Mouse (Mus musculus): ENCODE measurements at regions not wholly inside any gene's neighbourhood (a gene's known extent, or its start where the extent isn't known, plus 50 kb on each side); places are given as distances from the start of the nearest gene placed in this dataset.
A peak's percentile ranks its signal among the peaks of the same experiment; 100 is the strongest.

DNA sequence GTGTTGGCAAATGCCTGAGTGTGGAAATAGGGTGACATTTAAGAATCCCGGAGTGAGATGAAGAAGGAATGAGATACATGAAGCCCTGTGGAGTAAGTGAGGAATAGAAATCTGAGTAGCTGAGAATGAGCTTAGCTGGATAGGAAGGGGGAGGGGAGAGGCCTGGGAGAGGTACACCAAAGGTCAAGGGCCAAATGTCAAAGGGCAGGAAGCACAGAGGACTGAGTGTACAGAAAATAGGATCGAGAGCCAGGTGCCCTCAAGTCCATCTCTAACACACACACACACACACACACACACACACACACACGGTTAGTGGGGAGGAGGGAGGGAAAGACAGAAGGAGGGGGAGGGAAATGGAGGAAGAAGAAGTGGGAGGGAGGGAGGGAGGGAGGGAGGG is 220.8 kb upstream of the Dynlrb2 start:
- DNase-seq = no peak

DNA sequence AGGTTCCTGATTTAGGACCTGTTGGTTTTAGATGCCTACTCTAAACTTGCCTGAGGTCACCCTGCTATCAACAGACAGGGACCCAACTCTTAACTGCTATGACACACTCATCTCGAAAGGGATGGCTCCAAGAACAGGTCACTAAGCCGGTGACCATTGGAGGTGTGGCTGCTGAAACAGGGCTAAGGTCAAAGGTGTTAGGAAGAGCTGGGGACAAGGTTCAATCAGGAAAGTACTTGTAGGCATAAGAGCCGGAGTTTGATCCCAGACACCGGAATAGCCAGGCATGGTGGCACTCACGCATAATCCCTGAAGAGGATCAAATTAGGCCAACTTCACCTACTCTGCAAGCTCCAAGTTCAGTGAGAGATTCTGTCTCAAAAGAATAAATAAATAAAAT is 222.4 kb upstream of the Dynlrb2 start:
- DNase-seq = no peak

DNA sequence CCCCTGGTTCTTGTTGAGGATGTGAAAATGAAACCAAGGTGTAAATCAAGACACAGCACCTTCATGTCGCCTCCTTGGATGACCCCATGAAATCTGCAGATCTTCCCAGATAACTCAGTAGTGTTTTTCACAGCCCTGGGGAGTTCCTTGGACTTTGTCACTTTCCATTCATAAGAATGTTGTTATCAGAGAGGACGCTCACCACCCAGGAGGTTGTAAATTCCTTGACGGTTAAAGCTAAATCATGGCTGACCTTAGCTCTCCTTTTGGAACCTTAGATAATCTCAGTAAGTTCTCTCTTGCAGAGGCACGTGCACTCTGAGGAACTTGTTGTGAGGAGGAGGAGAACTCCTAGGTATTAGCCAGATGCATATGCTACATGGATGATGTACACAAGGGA is 229.8 kb upstream of the Dynlrb2 start:
- DNase-seq = no peak

DNA sequence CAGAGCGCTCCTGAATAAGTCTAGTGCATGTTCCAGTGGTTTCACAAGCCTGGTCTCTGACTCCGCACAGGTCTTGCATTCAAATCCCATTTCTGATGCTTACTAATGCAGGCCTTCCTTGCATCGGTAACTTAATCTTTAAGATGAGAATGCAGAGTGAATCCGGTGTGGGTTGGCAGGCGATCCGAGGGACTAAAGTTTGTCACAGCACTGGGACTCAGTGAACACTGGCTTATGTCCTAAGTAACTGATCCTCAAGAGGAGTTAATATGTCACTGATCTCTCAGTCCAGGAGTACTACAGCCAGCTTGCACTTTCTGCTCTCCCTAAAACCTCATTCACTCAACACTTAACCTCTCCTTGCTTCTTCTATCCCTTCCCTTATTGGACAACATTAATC is 233.5 kb upstream of the Dynlrb2 start:
- no peak for DNase-seq

DNA sequence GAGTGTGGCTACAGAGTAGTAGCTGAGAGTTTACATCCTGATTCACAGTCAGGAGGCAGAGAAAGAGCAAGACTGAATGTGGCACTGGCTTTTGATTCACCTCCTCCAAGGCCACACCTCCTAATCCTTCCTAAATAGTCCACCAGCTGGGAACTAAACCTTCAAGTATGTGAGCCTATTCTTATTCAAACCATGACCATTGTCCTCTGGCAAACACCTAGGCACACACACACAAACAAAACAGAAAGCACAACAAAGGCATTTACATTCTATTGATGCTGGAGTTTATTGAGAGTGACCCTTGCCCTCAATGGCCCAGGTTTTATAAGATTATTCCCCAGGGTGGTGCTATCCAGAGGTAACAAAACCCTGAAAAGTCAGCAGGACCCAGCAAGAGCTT is 235.4 kb upstream of the Dynlrb2 start:
- DNase-seq = no peak

DNA sequence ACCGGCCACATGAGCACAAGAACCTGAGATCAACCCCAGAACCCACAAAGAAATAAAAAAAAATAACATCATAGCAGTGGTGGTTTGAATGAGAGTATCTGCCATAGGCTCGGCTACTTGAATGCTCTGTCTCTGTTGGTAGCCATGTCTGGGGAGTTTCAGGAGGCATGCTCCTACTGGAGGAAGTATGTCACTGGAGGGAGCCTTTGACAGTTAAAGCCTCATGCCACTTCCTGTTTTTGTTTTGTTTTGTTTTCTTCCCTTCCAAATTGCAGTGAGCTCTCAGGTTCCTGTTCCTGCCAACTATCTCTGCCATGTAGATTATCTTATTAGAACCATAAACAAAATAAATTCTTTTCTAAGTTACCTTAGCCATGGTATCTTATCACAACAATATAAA is 236.1 kb upstream of the Dynlrb2 start:
- no peak for DNase-seq

DNA sequence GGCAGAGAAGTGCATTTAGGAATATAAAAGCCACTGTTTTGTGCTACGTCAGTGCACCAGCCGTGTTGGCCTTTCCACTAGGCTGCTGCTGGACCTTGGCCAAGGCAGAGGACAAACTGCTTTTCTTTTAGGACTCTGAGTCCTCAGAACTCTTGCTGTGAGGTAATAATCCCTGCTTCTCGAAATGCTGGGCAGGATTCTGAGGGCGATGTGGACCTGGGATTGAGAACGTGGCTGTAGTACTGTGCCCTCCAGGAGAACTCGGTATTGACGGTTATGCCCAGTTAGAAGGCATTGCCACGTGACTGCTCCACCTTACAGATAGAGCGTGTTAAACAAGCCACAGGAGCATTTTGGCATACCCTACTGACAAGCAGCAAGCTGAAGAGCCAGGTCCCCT is 236.6 kb upstream of the Dynlrb2 start:
- peak; percentile 60 to 62 for DNase-seq

DNA sequence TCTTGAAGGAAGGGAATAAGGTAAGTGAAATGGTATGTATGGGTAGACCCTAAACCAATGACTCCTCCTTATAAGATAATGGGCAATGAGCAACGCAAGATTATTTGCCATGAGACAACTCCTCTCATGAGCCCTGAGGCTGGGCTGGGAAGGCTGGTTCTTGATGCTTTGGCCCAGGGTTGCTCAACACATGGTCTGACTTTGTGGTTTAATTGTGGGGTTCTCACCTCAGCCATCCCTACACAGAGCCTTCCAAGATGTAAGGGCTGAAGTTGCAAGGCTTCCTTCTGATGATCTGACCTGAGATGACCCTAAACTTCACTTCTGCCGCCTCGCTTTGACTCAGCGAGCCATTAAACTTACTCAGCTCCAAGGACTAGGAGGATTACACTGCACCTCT is 237.8 kb upstream of the Dynlrb2 start:
- no peak for DNase-seq

DNA sequence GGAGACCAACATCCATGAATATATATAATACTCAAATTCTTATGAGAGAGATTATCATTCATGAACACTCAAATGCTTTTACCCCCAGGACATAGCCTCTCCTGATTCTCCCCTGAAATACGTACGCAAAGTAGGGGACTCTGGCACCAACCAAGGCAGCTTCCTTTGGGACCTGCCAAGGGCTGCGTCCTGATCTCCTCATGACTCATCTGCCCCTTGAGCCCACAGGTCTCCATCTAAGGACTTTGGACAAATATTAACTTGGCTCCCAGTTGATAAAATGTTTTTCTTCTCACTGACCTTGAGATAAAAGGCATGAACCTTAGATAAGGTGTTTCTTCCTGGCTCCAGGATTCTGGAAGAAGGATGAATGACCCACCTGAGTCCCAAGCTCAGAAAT is 239.2 kb upstream of the Dynlrb2 start:
- no peak for DNase-seq

DNA sequence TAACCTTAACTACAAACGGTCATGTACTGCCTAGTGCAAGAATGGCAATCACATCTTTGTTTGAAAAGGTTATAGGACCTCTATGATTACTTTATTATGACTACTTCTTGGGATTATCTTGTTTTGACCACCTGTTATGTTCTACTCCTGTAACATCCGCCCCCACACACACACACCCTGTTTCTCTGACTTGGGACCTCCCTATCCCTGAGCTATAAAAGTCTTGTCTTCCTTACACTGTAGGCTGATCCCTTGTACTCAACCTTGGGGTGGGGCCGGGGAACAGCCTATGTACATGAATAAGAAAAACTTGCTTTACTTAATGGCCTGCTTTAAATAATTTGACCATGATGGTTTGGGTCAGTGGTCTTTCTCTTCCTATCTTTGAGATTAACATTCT is 240.7 kb upstream of the Dynlrb2 start:
- no peak for DNase-seq

DNA sequence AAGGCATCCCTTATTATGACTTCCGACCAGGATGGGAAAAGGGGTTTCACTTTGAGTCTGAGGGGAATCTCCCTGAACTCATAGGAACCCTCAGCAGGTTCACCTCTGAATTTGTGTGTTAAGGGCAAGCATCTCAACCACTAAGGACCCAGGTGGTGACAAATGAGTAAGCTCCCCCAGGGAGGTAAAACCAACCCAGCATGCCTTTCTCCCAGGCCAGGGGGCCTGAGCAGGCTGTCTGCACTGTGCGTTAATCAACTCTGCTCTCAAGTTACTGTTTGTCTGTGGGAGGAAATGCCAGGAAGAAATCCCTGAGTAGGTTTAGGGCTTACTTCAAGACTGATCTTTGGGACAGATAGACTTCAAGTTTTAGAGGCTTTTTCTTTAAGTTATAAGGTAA is 243.5 kb upstream of the Dynlrb2 start:
- DNase-seq = no peak

DNA sequence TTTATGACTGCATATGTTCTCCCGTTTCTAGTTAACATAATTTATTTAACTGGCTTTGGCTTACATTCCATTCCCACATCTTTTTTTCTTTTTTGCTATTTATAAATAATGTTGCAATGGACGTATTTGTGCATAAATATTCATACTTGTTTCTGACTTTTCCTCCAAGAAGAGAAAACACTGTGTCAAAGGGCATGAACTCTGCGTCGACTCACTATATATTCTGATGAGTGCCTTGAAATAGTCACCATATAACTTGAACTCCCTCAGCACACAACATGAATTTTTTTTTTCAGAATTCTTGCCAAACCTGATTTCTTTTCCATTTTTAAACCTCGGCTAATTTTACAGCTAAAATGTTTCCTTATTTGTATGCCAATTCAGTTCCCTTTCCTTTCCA is 249.4 kb upstream of the Dynlrb2 start:
- DNase-seq = no peak

DNA sequence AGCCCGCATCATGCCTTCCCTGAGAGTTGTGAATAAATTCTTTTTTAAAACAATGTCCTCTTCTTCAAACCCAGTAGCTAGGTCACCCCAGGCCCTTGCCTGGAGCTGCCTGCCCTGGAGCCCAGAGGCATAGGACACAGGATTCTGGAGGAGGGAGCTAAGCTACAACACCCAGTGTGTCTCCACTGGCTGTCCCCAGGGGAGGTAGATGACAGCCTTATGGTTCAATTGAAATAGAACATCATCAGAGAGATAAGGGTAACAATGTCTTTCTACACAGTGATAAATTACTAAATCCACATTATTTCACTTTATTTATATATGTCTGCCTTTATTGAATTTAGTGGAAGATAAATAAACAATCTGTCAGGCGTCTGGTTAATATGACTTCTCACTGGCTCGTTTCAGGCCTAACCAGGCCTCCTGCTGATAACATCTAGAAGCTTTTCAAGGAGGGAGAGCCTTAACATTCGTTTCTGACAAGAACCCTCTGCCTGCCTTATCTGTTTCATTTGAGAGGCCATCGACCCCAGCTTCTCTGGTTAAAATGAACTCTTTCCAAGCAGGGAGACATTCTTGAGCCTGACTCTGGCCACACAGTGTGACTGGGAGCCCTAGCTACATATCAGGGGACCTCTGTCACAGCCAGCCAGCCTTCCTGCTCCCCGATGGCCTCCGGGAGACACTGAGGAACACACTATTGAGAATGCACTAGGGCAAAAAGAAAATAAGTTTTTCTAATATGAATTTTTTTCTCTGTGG is 252.1 kb upstream of the Dynlrb2 start:
- no peak for DNase-seq

DNA sequence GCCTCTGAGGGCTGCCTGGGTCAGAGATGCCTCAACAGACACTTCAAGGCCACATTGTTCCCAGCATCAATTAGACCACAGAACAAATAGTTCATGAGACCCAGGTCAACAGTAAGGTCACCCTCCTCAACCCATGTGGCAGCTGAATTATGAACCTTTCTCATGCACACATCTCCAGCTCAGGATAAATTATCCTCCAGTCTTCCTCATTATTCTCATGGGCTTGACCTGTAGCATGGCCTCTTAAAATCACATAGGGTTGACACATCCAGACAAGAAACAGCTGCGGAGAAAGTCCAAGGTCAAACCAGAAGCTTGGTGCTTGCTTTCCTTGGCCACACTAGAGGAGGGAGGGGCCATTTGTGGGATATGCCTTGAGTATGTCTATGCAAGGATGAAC is 256.4 kb upstream of the Dynlrb2 start:
- DNase-seq = no peak

DNA sequence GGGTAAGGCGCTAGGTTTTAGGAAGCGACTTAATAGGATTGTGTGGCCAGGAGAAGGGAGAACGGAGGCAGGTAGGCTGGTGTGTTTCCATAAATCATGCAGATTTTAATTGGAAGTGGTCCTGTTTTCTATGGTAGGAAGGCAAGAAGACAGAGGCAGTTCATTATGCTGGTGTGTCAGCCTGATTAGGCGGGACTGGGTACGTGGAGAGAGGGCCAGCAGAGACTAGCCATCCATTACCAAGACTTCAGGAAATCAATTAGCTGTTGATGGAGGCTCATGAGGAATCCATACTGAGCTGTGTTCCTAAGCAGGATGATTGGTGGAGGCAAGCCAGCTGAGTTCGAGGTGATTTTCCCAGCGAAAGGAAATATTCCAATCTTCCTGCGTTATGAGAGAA is 261.3 kb upstream of the Dynlrb2 start:
- no peak for DNase-seq

DNA sequence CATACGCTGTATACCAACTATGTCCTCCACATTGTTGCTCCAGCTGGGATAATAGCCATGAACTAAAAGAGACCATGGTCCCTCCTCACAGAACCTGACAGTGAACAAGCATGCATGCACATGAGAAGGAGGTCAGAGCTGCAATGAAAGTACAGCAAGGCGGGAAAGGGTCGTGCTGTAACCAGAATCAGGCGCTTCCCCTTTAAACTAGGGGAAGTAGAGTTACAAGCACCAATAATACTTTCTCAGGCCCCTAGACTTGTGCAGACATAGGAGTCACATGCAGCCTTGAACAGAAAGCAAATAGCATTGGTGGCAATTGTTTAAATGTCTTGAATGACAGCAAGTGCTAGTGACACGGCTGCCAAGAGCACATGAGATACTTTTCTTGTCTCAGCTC is 261.8 kb upstream of the Dynlrb2 start:
- no peak for DNase-seq

DNA sequence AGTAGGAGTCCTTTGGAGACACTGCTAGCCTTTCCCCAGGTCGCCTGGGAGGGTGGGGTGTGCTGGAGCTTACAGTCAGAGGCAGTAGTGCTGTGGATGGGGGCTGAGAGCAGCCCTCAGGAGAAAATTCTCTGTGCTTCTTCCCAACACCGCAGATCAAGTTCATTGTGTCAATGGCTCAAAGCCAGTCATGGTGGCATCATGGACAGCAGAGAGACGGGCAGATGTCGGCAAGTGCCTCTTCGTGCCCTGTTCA is 262.9 kb upstream of the Dynlrb2 start:
- no peak for DNase-seq

DNA sequence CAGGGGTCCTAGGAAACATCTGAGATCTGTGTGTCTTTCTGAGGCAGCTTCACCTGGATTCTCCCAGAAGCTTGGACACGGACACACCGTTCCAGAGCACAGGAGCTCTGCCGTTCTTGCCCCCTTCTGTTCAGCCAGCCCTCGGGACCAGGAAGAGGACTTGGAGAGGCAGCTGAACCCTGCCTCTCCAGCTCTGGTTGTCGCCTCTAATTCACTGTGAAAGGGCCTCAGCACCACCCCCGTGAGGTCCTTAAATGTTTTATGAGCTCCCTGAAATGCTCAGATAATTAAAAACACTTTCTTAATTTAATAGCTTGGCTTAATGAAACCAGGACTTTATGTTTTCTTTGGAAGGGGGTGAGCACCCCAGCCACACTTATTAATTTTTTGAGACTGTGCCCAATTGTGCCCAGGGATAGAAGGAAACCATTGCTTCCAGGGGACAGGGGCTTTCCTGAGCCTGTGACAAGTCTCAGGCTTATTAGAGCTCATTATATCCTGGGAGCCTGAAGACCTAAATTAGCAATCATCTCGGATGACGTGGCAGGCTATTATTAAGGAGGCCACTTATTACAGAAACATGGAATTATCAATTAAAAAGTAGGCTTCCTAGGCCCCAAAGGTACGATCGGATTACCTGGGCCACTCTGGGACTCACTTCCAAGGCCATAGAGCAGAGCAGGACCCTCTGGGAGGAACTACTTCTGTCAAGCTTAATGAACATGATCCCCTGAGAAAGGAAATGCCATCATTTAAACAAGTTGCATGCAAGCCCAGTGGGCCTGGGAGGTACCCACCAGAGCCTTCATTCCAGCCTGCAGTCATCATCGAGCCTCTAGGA is 263.4 kb upstream of the Dynlrb2 start:
- no peak for DNase-seq

DNA sequence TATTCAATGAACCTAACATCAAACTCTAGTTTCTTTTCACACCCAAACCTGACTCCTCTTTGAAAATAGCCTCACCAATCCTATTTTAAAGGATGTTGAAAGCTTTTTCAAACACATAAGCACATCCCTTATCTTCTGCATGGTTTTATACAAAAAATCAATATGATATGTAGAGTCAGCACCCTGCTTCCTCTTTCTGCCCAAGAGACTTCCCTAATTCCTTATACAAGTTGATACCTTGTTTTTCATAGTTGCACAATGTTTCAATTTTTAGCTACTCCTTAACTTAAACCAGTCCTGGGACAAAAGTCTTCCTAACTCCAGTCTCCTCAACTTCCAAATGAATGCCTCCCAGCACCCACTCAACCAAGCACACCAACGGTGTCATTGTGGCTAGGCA is 266.1 kb upstream of the Dynlrb2 start:
- no peak for DNase-seq

DNA sequence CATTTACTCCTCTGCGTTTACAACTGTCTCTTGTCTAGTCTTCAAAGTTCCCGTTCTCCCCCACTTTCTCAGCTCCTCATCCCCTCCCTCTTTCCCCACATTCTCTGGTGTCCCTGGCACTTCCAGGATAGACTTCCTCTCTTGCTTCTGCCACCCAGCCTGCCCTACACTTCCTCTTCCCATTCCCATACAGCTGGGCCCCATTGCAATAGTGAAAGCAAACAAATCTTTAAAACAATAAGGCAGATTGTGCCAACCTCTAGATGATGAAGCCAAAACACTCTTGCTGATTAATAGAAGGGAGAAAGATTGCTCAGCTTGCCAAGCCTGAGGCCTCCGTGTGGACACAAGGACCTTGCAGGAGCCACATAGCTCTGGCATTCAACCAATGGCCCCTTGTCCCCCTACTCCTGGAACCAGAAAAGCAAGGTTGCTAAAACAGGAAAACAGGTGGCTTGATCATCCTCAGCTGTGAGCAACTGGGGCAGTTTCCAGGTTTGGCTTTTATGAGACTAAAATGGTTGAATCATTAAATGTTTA is 267.1 kb upstream of the Dynlrb2 start:
- DNase-seq = peak; percentile 11 to 13

DNA sequence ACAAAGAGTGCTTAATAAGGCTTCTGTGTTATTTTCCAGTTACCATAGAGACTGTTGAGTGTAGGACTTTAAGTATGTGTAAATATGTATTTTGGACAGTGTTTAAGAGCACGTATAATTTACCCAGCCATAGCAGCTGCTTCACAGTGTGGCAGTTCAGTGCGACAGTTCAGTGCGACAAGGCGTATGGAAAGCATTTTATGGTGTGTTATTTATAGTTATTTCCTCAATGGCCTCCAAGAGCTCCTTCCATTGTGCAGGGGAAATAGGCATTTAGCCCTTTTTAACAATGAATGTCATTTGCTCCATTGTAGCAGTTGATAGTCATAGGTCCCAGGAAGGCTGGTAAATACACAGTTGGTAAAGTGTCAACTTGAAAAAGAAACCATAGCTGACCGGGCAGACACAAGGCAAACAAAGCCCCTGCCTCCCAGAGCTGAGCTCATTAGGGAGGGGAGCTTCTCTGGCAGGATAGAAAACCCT is 275.1 kb upstream of the Dynlrb2 start:
- no peak for DNase-seq

DNA sequence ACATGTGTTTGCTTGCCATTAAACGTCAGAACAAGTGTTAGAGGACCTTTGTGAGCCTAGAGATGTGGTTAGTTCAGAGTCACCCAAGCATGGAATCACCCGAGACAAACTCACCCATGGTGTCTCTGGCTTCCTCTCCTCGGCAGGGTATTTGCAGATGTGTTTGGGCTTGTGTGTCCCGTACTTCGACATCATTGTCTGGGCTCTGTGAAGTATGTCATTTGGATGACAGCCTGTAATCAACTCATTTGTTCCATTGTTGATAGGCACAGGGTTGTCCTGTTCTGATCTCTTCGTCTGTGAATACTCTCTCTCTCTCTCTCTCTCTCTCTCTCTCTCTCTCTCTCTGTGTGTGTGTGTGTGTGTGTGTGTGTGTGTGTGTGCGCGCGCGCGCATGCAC is 277.8 kb upstream of the Dynlrb2 start:
- DNase-seq = no peak

DNA sequence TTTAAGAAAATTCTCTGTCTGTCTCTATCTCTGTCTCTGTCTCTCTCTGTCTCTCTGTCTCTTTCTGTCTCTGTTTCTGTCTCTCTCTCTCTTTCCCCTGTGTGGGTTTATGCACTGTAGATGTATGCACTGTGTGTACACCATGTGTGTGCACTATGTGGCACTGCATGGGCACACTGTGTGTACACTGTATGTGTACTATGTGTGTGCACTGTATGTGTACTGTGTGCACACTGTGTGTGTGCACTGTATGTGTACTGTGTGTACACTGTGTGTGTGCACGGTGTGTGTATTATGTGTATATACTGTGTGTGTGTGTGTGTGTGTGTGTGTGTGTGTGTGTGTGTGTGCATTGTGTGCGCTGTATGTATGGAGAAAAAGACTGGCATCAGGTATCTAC is 281.5 kb upstream of the Dynlrb2 start:
- DNase-seq = no peak

DNA sequence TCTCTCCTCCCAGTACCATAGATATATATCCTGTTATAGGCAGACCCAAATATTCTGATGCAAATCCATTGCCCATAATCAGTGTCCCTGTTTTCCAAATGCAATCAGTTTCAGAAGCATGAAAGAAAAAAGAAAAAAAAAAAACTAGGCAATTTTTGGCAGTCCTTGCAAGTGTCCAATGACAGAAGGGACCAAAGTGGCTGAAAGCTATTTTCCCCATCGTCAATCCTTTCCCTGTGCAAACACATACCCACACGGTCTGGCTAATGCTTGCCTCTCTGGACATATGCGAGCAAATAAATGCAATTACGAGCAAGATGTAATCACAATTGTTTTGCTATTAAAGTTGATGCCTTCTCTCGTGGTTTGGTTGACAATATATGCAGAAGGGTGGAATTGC is 288.9 kb upstream of the Dynlrb2 start:
- no peak for DNase-seq
